Mouse (Mus musculus) kidney, embryonic 14.5 days (tissue): ENCODE data around the gene Nos1ap. TPM values are rescaled to one million over a fixed set of nuclear protein-coding genes. Genes with fewer than 3 reads are reported as not detected.

Source experiments
- ATAC-seq: fragments of 200-750 bp; cut with Nextera tagmentation; 2 replicates; pipeline ENCODE4 v1.8.0; 2017; ENCODE audit warnings: moderate number of reproducible peaks, mild to moderate bottlenecking, moderate TSS enrichment, moderate library complexity; ENCODE audit not compliant: low FRiP score, low TSS enrichment
- H3K27ac ChIP-seq: fragments of 300-500 bp; sonication (generic); 2 replicates; pipeline ENCODE4 v1.5.1; 2014; ENCODE audit warnings: low read depth, mild to moderate bottlenecking, low read length, moderate library complexity, mixed read lengths
- H3K27me3 ChIP-seq: fragments of 300-500 bp; sonication (generic); 2 replicates; pipeline ENCODE4 v1.6.1; 2014; ENCODE audit warnings: mild to moderate bottlenecking, low read length; ENCODE audit not compliant: control insufficient read depth, insufficient read depth
- H3K36me3 ChIP-seq: fragments of 300-500 bp; sonication (generic); 2 replicates; pipeline ENCODE4 v1.6.1; 2014; ENCODE audit warnings: low read length, mixed read lengths; ENCODE audit not compliant: control insufficient read depth, insufficient read depth
- H3K4me1 ChIP-seq: fragments of 300-500 bp; sonication (generic); 2 replicates; pipeline ENCODE4 v1.6.1; 2014; ENCODE audit warnings: low read length, mixed read lengths; ENCODE audit not compliant: control insufficient read depth, insufficient read depth
- H3K4me2 ChIP-seq: fragments of 300-500 bp; sonication (generic); replicated peaks from 2 replicates; pipeline ENCODE4 v1.6.1; 2014; ENCODE audit warnings: low read depth, mild to moderate bottlenecking, low read length
- H3K4me3 ChIP-seq: fragments of 300-500 bp; sonication (generic); 2 replicates; pipeline ENCODE4 v1.5.1; 2014; ENCODE audit warnings: mild to moderate bottlenecking, low read length
- H3K9ac ChIP-seq: fragments of 300-500 bp; sonication (generic); 2 replicates; pipeline ENCODE4 v1.6.1; 2014; ENCODE audit warnings: low read depth, mild to moderate bottlenecking, low read length, moderate library complexity
- H3K9me3 ChIP-seq: fragments of 300-500 bp; sonication (generic); 2 replicates; pipeline ENCODE4 v1.6.1; 2016; ENCODE audit warnings: low read length; ENCODE audit not compliant: control insufficient read depth
- WGBS: fragments of 180-500 bp; shearing (Covaris S2); extraction: QIAGEN DNeasy Blood & Tissue Kit; methylation state at CpG from one replicate; pipeline ENCODE4 v1.1.7; 2014; 5-methylcytosine and 5-hydroxymethylcytosine counted together
- polyA plus RNA-seq: library from polyadenylated mRNA; unstranded; fragments of >200 nt; fragmentation: Nextera tagmentation; extraction: Ambion mirVana; gene quantifications from 2 replicates; pipeline ENCODE4 v1.2.1, GENCODE M21; 2014

The Nos1ap gene
- polyA plus RNA-seq, 1 experiment from 2014 or later, result 16.6 TPM

- H3K4me2 ChIP-seq, result no peak overlapping the region
- WGBS, result 59% methylated on average over 18 of the region's 18 CpGs
- H3K4me1 ChIP-seq, result no peaks in the 10 kb centered on the region
- H3K4me3 ChIP-seq, result no peak overlapping the region
- no peaks in the 10 kb centered on the region for H3K36me3 ChIP-seq
- no peak overlapping the region for H3K27ac ChIP-seq
- peak; percentile 88 for ATAC-seq
- no peaks in the 10 kb centered on the region for H3K9me3 ChIP-seq
- no peaks in the 10 kb centered on the region for H3K27me3 ChIP-seq
- H3K9ac ChIP-seq, result no peak overlapping the region
These were observed 23.6 kb upstream of the Nos1ap start for GRCm38 (mm10) chr1:170612968-170613872.

GRCm38 (mm10) chr1:170611631-170612030 is 22.0 kb upstream of the Nos1ap start:
- Histone ChIP-seq H3K36me3 (no peaks in the 10 kb centered on the region), H3K9ac (no peak overlapping the region), H3K27me3 (no peaks in the 10 kb centered on the region), H3K27ac (no peak overlapping the region), H3K4me2 (no peak overlapping the region), H3K4me1 (no peaks in the 10 kb centered on the region), H3K4me3 (no peak overlapping the region), H3K9me3 (no peaks in the 10 kb centered on the region)
- 82% methylated on average over 3 of the region's 3 CpGs for WGBS
- ATAC-seq, result no peak

DNA sequence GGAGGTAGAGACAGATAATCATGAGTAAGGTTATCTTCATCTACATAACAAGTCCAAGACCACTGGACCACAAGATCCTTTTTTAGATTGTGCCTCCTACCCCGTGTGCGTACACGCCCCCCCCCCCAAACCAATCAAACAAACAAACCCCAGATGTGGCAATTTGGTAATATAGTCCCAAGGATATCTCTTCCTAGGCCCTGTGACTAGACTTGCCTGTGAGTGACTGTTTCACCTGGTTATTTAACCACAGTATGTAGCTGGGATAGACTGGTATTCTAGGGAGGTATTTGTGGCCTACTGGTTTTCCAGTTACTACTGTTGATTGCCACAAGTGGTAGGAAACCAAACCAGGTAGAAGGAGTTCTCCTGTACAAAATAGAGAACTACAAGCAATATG is 21.0 kb upstream of the Nos1ap start:
- no peak overlapping the region for H3K4me3 ChIP-seq
- no peak overlapping the region for H3K9ac ChIP-seq
- WGBS, result 92% methylated on average over 3 of the region's 3 CpGs

GRCm38 (mm10) chr1:170610289-170610688 is 20.6 kb upstream of the Nos1ap start:
- Histone ChIP-seq H3K4me1 (no peaks in the 10 kb centered on the region), H3K27me3 (no peaks in the 10 kb centered on the region), H3K27ac (no peak overlapping the region), H3K9me3 (no peaks in the 10 kb centered on the region), H3K4me3 (no peak overlapping the region), H3K36me3 (no peaks in the 10 kb centered on the region), H3K9ac (no peak overlapping the region), H3K4me2 (no peak overlapping the region)
- WGBS, result 88% methylated on average over 3 of the region's 3 CpGs
- no peak for ATAC-seq

More for the DNA sequence above, 21.0 kb upstream of the Nos1ap start:
- no peaks in the 10 kb centered on the region for H3K9me3 ChIP-seq
- H3K36me3 ChIP-seq, result no peaks in the 10 kb centered on the region
- H3K27me3 ChIP-seq, result no peaks in the 10 kb centered on the region
- no peak for ATAC-seq
- no peaks in the 10 kb centered on the region for H3K4me1 ChIP-seq
- no peak overlapping the region for H3K27ac ChIP-seq
- no peak overlapping the region for H3K4me2 ChIP-seq

- Histone ChIP-seq H3K4me2 (no peak overlapping the region), H3K4me1 (no peaks in the 10 kb centered on the region), H3K4me3 (no peak overlapping the region), H3K27me3 (no peaks in the 10 kb centered on the region), H3K36me3 (no peaks in the 10 kb centered on the region), H3K27ac (no peak overlapping the region), H3K9me3 (no peaks in the 10 kb centered on the region), H3K9ac (no peak overlapping the region)
- no peak for ATAC-seq
- 84% methylated on average over 7 of the region's 7 CpGs for WGBS
These were observed 20.2 kb upstream of the Nos1ap start for GRCm38 (mm10) chr1:170609872-170610271.

DNA sequence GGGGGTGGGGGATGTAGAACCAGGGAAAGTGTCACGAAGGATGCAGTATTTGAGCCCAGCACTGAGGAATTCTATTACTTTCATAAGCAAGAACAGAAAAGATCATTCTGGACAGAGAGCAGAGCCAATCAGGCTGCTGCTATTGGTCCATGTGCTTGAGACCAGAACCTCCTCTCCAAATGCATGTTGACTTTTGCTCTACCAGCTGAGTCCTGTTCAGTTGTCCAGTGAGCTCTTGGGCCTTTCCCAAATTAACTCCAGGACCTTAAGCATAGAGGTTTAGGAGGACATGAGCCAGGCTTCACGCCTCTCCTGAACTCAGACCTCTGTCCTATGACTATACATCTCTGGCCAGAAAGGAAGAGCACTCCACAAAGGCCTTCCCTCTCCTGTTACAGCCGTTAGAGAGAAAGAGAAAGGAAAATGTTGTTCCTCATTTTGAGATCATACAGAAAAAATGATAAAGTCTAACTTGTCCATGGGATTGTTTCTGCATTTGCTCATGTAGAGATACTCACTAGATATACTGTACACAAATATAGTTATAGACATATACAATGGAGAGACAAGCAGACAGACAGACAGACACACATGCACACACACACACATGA is 18.9 kb upstream of the Nos1ap start:
- no peaks in the 10 kb centered on the region for H3K36me3 ChIP-seq
- no peak overlapping the region for H3K4me2 ChIP-seq
- H3K4me1 ChIP-seq, result no peaks in the 10 kb centered on the region
- no peak overlapping the region for H3K27ac ChIP-seq
- H3K27me3 ChIP-seq, result no peaks in the 10 kb centered on the region
- no peak for ATAC-seq
- H3K9me3 ChIP-seq, result no peaks in the 10 kb centered on the region
- WGBS, result 79% methylated on average over 3 of the region's 3 CpGs
- no peak overlapping the region for H3K9ac ChIP-seq
- no peak overlapping the region for H3K4me3 ChIP-seq

DNA sequence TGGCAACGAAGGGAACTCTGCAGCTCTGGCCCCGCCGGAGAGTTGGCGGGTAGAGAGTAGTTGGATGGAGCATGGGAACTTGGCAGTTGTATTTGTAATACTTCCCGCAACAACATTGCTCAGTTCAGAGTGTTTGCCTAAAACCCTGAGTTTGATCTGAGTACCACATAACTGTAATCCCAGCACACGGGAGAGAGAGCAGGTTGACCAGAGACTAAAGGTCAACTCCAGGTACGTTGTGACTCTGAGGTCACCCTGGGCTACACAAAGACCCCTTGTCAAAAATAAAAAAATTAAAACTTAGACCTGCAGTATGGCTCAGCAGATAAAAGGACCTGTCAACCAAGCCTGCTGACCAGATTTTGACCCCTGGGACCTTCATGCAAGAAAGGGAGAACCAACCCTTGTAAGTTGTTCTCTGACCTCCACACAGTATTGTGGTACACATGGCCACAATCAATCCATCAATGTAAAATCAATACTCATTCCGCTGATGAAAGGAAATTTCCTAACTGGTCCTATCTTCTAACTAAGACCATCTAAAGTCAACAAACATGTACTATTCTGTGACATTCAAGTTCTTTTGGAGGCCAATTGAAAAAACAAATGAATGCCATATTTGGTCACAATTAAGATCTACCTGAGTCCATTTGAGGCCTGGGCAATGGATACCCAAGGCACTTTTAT is 17.7 kb upstream of the Nos1ap start:
- no peaks in the 10 kb centered on the region for H3K9me3 ChIP-seq
- no peak overlapping the region for H3K4me3 ChIP-seq
- 93% methylated on average over 8 of the region's 8 CpGs for WGBS
- H3K4me1 ChIP-seq, result no peaks in the 10 kb centered on the region
- H3K36me3 ChIP-seq, result no peaks in the 10 kb centered on the region
- H3K4me2 ChIP-seq, result no peak overlapping the region
- no peaks in the 10 kb centered on the region for H3K27me3 ChIP-seq
- no peak overlapping the region for H3K27ac ChIP-seq
- no peak overlapping the region for H3K9ac ChIP-seq
- no peak for ATAC-seq

- Histone ChIP-seq H3K4me1 (no peaks in the 10 kb centered on the region), H3K36me3 (no peaks in the 10 kb centered on the region), H3K27me3 (no peaks in the 10 kb centered on the region), H3K27ac (no peak overlapping the region), H3K9me3 (no peaks in the 10 kb centered on the region), H3K9ac (no peak overlapping the region), H3K4me3 (no peak overlapping the region), H3K4me2 (no peak overlapping the region)
- ATAC-seq, result no peak
- WGBS, result 60% methylated on average over 21 of the region's 21 CpGs
These were observed 15.8 kb upstream of the Nos1ap start for GRCm38 (mm10) chr1:170605228-170606001.
